Mouse (Mus musculus) cerebellum, adult 2 months (tissue): Measurements from ENCODE around the gene Erc2.

Experiments used
- CTCF ChIP-seq: fragments of 200-500 bp; IDR thresholded peaks from 2 replicates; pipeline ENCODE4 v1.5.1; 2011; ENCODE audit warnings: low read depth, mild to moderate bottlenecking, control low read depth, low read length, moderate library complexity, borderline replicate concordance; ENCODE audit not compliant: insufficient read depth
- POLR2A ChIP-seq: fragments of 200-500 bp; IDR thresholded peaks from 2 replicates; pipeline ENCODE4 v1.6.1; 2011; ENCODE audit warnings: low read length, control low read depth, borderline replicate concordance; ENCODE audit not compliant: insufficient read depth

DNA sequence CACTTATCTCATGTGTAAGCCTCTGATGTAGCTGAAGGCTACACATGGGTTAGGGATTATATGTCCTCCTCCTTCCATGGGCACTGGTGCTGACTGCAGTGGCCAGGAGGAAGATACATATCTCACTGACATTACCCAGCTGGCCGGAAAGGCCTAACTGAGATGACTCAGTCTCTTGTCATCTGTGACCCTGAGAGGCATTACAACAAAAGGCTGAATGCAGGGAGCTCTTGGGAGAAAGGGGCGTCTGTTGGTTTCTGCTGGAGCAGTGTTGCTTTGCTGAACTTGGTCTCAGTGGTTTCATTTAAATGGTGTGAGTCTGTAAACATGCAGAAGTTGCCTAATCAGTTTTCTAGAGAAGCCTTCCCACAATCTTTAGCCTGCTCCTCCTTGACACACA lies 334.6 kb downstream of the Erc2 start:
- no peak for TF ChIP-seq CTCF
- no peak for TF ChIP-seq POLR2A
